Mouse (Mus musculus) liver, embryonic 14.5 days (tissue): Measurements from ENCODE around the gene Cyp2w1. TPM values are rescaled to one million over a fixed set of nuclear protein-coding genes. Genes with fewer than 3 reads are reported as not detected.

Experiments
- ATAC-seq: fragments of 200-750 bp; cut with Nextera tagmentation; 2 replicates; pipeline ENCODE4 v1.8.0; 2017; ENCODE audit warnings: moderate number of reproducible peaks, mild to moderate bottlenecking, moderate library complexity; ENCODE audit not compliant: insufficient read depth
- DNase-seq, 3 experiments: peaks; one replicate each; pipeline ENCODE4 v3.0.0-alpha.2; 2012 to 2013; ENCODE audit warnings: low read depth in 3 of 3, low spot score in 3 of 3
- H3K27ac ChIP-seq: fragments of 300-500 bp; sonication (generic); 2 replicates; pipeline ENCODE4 v1.5.1; 2014; ENCODE audit warnings: moderate library complexity, mild to moderate bottlenecking, control low read depth, inconsistent platforms
- H3K27me3 ChIP-seq: fragments of 300-500 bp; sonication (generic); 2 replicates; pipeline ENCODE4 v1.6.1; 2014; ENCODE audit warnings: mild to moderate bottlenecking, low read length, moderate library complexity; ENCODE audit not compliant: control insufficient read depth, insufficient read depth
- H3K36me3 ChIP-seq: fragments of 300-500 bp; sonication (generic); replicated peaks from 2 replicates; pipeline ENCODE4 v1.6.1; 2014; ENCODE audit warnings: low read depth; ENCODE audit not compliant: control insufficient read depth, insufficient read depth
- H3K4me1 ChIP-seq, 2 experiments: fragments of 200-500 bp in 1 of 2; fragments of 300-500 bp in 1 of 2; sonication (generic) in 1 of 2; replicated peaks; 2 replicates each; pipeline ENCODE4 v1.6.1; 2012 to 2014; ENCODE audit warnings: antibody characterized with exemption in 1 of 2, inconsistent platforms in 1 of 2, low read length in 1 of 2; ENCODE audit not compliant: control insufficient read depth in 2 of 2, insufficient read depth in 2 of 2
- H3K4me2 ChIP-seq: fragments of 300-500 bp; sonication (generic); 2 replicates; pipeline ENCODE4 v1.6.1; 2014; ENCODE audit warnings: low read depth, mild to moderate bottlenecking, control low read depth, moderate library complexity
- H3K4me3 ChIP-seq, 2 experiments: fragments of 200-500 bp in 1 of 2; fragments of 300-500 bp in 1 of 2; sonication (generic) in 1 of 2; 2 replicates each; pipeline ENCODE4 v1.5.1; 2012 to 2014; ENCODE audit warnings: low read depth in 2 of 2, low read length in 2 of 2, mild to moderate bottlenecking in 2 of 2, control low read depth in 1 of 2, inconsistent platforms in 1 of 2, moderate library complexity in 1 of 2; ENCODE audit not compliant: insufficient read depth in 1 of 2
- H3K9ac ChIP-seq: fragments of 300-500 bp; sonication (generic); replicated peaks from 2 replicates; pipeline ENCODE4 v1.6.1; 2014; ENCODE audit warnings: mild to moderate bottlenecking, control low read depth, moderate library complexity
- H3K9me3 ChIP-seq: fragments of 300-500 bp; sonication (generic); 2 replicates; pipeline ENCODE4 v1.6.1; 2016; ENCODE audit warnings: low read length, mixed read lengths; ENCODE audit not compliant: control insufficient read depth
- CTCF ChIP-seq: IDR thresholded peaks from 2 replicates; pipeline ENCODE4 v1.5.1; 2016; ENCODE audit warnings: antibody characterized with exemption, low read depth, control low read depth
- EP300 ChIP-seq: IDR thresholded peaks from 2 replicates; pipeline ENCODE4 v1.6.1; 2016; ENCODE audit warnings: antibody characterized with exemption, low read depth
- WGBS: fragments of 180-500 bp; shearing (Covaris S2); extraction: QIAGEN DNeasy Blood & Tissue Kit; methylation state at CpG from one replicate; pipeline ENCODE4 v1.1.7; 2014; ENCODE audit not compliant: insufficient replicate concordance; 5-methylcytosine and 5-hydroxymethylcytosine counted together
- microRNA counts: library from miRNA; unstranded; fragments of <30 nt; microRNA quantifications from one replicate; lab custom pipeline; 2016
- microRNA-seq: library from miRNA; unstranded; fragments of <30 nt; microRNA quantifications from one replicate; pipeline ENCODE4, GENCODE M21; 2016
- polyA plus RNA-seq, 2 experiments: library from polyadenylated mRNA; depleted of rRNA in 1 of 2; stranded (reverse) in 1 of 2; unstranded in 1 of 2; fragments of >200 nt; fragmentation: Nextera tagmentation in 1 of 2; extraction: Ambion mirVana in 1 of 2; gene quantifications; 2 replicates each; pipeline versions ENCODE4 v1.2.1 to v1.2.3; 2012 to 2014

Cyp2w1 gene
- polyA plus RNA-seq, 2 experiments: 0.03 TPM; not detected in 1

DNA sequence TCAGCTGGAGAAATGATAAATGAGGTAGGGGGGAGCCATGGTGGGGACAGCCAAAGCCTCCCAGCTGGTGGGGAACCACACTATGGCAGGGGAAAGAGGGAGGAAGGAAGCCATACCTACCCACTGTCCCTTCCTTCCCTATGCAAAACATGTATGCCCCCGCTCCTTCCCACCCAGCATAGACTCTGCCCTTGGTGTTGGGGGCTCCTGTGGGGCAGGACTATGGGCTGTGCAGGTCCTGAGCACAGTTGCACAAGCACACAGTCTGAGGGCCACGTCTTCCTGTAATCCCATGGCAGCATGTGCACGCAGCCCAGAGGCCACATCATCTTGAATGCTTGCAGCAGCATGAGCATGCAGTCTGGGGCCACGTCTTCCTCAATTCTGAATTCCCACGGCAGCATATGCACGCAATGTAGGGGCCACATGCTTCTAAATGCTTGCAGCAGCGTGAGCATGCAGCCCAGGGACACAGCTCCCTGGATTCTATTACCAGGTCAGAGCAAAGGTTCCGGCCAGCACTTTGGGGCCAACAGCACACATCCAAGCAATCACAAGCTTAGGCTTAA lies 51.4 kb downstream of the Cyp2w1 start:
- DNase-seq: no peak
- Histone ChIP-seq H3K4me3 (no peak overlapping the region), H3K27me3 (no peaks in the 10 kb centered on the region), H3K9me3 (no peaks in the 10 kb centered on the region), H3K4me2 (no peak overlapping the region), H3K4me1 (peaks cover 5 to 25% of the 10 kb centered on the region in 2 experiments), H3K36me3 (no peaks in the 10 kb centered on the region), H3K27ac (no peak overlapping the region), H3K9ac (no peak overlapping the region)
- 44% methylated on average over 8 of the region's 8 CpGs for WGBS
- no peak for ATAC-seq
- TF ChIP-seq EP300 (no peak), CTCF (no peak)

DNA sequence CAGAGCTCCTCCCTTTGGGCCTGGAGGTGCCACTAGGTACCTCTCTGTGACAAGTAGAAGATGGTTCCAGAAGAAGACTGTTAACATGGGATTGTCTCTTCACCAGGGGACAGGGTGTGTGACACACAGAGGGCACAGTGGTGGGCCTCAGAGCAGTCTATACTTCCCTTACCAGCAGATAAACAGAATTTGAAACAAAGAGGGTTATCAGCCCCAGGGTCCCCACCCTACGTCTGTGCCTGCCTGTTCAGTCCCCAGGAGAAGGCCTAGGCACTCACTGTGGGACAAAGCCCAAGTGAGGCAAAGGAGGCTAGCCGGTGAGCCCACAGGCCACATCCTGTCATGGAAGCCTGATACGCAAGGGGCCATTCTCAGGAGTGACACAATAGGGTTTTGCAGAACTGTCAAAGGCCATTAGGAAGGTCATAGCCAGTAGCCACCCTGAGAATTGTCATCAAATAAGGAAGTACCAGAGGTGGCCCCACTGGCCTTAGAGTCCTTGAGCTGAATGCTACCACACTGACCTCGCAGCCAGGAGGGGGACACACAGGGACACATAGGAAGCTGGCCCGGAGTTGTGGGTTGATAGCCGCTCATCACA lies 52.5 kb downstream of the Cyp2w1 start, which contains the start of gene C130050O18Rik:
TSS of gene C130050O18Rik (plus strand) at position 480 of the 601 bp plus-strand sequence.
- no peak for TF ChIP-seq EP300
- no peak for TF ChIP-seq CTCF
- 17% methylated on average over 6 of the region's 6 CpGs for WGBS
- Histone ChIP-seq H3K36me3 (no peaks in the 10 kb centered on the region), H3K9me3 (no peaks in the 10 kb centered on the region), H3K4me1 (peaks cover 4 to 22% of the 10 kb centered on the region in 2 experiments; a peak in 3 of 4 replicates), H3K4me3 (peak within 1 kb of the TSS in 1 of 2 experiments; percentile 5; a peak in 2 of 4 replicates), H3K9ac (peak within 1 kb of the TSS; percentile 1), H3K4me2 (peak within 1 kb of the TSS; percentile 26), H3K27ac (peak within 1 kb of the TSS; percentile 23), H3K27me3 (no peaks in the 10 kb centered on the region)
- DNase-seq (peak in 1 of 3 experiments; percentile 41), ATAC-seq (peak; percentile 74)

DNA sequence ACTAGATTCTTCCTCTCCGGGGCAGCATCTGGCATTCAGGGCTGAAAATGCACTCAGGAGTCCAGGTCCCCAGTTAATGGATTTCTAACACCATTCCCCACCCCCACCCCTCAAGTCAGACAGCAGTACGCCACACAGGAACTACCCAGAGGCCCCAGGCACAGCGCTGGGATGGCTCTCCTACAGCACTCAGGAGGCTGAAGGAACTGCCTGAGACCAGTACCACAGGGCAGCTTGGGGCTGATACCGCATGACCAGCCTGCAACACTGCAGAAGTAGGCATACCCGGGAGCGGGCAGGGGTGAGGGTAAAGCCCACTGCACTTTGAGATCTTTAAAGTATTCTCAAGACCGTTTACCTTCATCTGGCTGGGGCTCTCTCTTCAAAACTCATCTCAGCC lies 53.1 kb downstream of the Cyp2w1 start:
- Histone ChIP-seq H3K4me2 (peak overlapping the region; percentile 26), H3K4me3 (peak overlapping the region in 1 of 2 experiments; percentile 5; a peak in 1 of 4 replicates), H3K4me1 (peaks cover 4 to 22% of the 10 kb centered on the region in 2 experiments; a peak in 3 of 4 replicates), H3K9ac (peak overlapping the region; percentile 1), H3K9me3 (no peaks in the 10 kb centered on the region), H3K36me3 (no peaks in the 10 kb centered on the region), H3K27me3 (no peaks in the 10 kb centered on the region), H3K27ac (peak overlapping the region; percentile 14; the same call in 1 of the 2 replicates)
- ATAC-seq (no peak), DNase-seq (no peak)
- TF ChIP-seq CTCF (no peak), EP300 (no peak)
- WGBS: 29% methylated on average over 7 of the region's 7 CpGs

DNA sequence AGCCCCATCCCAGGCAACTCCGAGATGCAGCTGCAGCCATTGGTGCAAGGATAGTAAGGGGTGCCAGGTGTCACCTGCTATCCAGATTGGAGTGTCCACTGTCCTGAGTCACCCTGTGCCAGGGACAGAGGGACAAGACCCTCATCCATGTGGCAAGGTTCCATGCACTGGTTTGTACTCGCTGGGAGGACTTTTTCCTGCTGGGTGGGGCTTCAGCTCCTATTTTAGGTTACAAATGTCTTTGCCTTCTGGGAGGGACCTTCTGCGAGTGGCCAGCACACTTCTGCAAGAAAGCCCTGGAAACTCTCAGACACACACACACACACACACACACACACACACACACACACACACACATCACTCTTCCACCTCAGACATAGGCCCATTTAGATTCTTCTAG lies 53.5 kb downstream of the Cyp2w1 start:
- H3K9ac ChIP-seq: no peak overlapping the region
- DNase-seq (no peak), ATAC-seq (no peak)
- H3K27me3 ChIP-seq: no peaks in the 10 kb centered on the region
- WGBS: 44% methylated on average over 3 of the region's 3 CpGs
- peak overlapping the region in 1 of 2 experiments; percentile 5; a peak in 2 of 4 replicates for H3K4me3 ChIP-seq
- no peaks in the 10 kb centered on the region for H3K9me3 ChIP-seq
- peaks cover 4 to 22% of the 10 kb centered on the region in 2 experiments; a peak in 3 of 4 replicates for H3K4me1 ChIP-seq
- peak overlapping the region; percentile 14; the same call in 1 of the 2 replicates for H3K27ac ChIP-seq
- H3K4me2 ChIP-seq: peak overlapping the region; percentile 26
- no peaks in the 10 kb centered on the region for H3K36me3 ChIP-seq
- no peak for TF ChIP-seq CTCF
- TF ChIP-seq EP300: no peak

MicroRNA genes within 50 kb of the gene (microRNA counts, 519-probe panel; counts per million panel counts)
- microRNA mmu-miR-339-3p (lab: Ali Mortazavi, UCI) (69.9 counts per million), microRNA mmu-miR-339-5p (lab: Ali Mortazavi, UCI) (69.9 counts per million)

Small RNA genes within 50 kb of the gene (microRNA-seq; reads per million reads assigned to microRNA genes)
- gene Mir339: 924 reads per million, percentile 72 among the genes with 10 or more reads in this experiment

Other genes with a start within 250 kb of the Cyp2w1 start
- 0.66 and 0.73 TPM in 2 replicates for gene Prkar1b, start 202.6 kb upstream of the Cyp2w1 start, polyA plus RNA-seq (2012; rRNA removed)
- gene Prkar1b, start 202.6 kb upstream of the Cyp2w1 start, polyA plus RNA-seq (2014; fragmentation: Nextera tagmentation; extraction: Ambion mirVana): 0.44 and 1.7 TPM in 2 replicates
- gene Dnaaf5, start 202.4 kb upstream of the Cyp2w1 start, polyA plus RNA-seq (2012; rRNA removed): 6.5 and 8.6 TPM in 2 replicates
- 2.0 and 2.2 TPM in 2 replicates for gene Dnaaf5, start 202.4 kb upstream of the Cyp2w1 start, polyA plus RNA-seq (2014; fragmentation: Nextera tagmentation; extraction: Ambion mirVana)
- gene Sun1, start 152.0 kb upstream of the Cyp2w1 start, polyA plus RNA-seq (2012; rRNA removed): 15.4 and 17.9 TPM in 2 replicates
- 19.9 and 21.2 TPM in 2 replicates for gene Sun1, start 152.0 kb upstream of the Cyp2w1 start, polyA plus RNA-seq (2014; fragmentation: Nextera tagmentation; extraction: Ambion mirVana)
- 48.6 and 56.8 TPM in 2 replicates for gene Get4, start 100.3 kb upstream of the Cyp2w1 start, polyA plus RNA-seq (2012; rRNA removed)
- gene Get4, start 100.3 kb upstream of the Cyp2w1 start, polyA plus RNA-seq (2014; fragmentation: Nextera tagmentation; extraction: Ambion mirVana): 107 and 118 TPM in 2 replicates
- 3.0 and 3.1 TPM in 2 replicates for gene Adap1, start 27.0 kb upstream of the Cyp2w1 start, polyA plus RNA-seq (2012; rRNA removed)
- 2.2 and 2.7 TPM in 2 replicates for gene Adap1, start 27.0 kb upstream of the Cyp2w1 start, polyA plus RNA-seq (2014; fragmentation: Nextera tagmentation; extraction: Ambion mirVana)
- gene Cox19, start 1.2 kb upstream of the Cyp2w1 start, polyA plus RNA-seq (2012; rRNA removed): 22.6 and 23.3 TPM in 2 replicates
- 61.4 and 62.3 TPM in 2 replicates for gene Cox19, start 1.2 kb upstream of the Cyp2w1 start, polyA plus RNA-seq (2014; fragmentation: Nextera tagmentation; extraction: Ambion mirVana)
- gene Gpr146, start 25.1 kb downstream of the Cyp2w1 start, polyA plus RNA-seq (2012; rRNA removed): 14.6 and 14.7 TPM in 2 replicates
- gene Gpr146, start 25.1 kb downstream of the Cyp2w1 start, polyA plus RNA-seq (2014; fragmentation: Nextera tagmentation; extraction: Ambion mirVana): 18.4 and 20.1 TPM in 2 replicates
- gene C130050O18Rik, start 52.7 kb downstream of the Cyp2w1 start, polyA plus RNA-seq (2012; rRNA removed): 0.93 and 1.1 TPM in 2 replicates
- gene C130050O18Rik, start 52.7 kb downstream of the Cyp2w1 start, polyA plus RNA-seq (2014; fragmentation: Nextera tagmentation; extraction: Ambion mirVana): 1.0 and 1.3 TPM in 2 replicates
- gene Gper1, start 70.5 kb downstream of the Cyp2w1 start, polyA plus RNA-seq (2012; rRNA removed): 0.06 and 0.07 TPM in 2 replicates
- gene Gper1, start 70.5 kb downstream of the Cyp2w1 start, polyA plus RNA-seq (2014; fragmentation: Nextera tagmentation; extraction: Ambion mirVana): 0.20 TPM in 1 of 2 replicates, not detected in the other
- gene 3110082I17Rik, start 107.9 kb downstream of the Cyp2w1 start, polyA plus RNA-seq (2012; rRNA removed): 11.1 and 11.2 TPM in 2 replicates
- gene 3110082I17Rik, start 107.9 kb downstream of the Cyp2w1 start, polyA plus RNA-seq (2014; fragmentation: Nextera tagmentation; extraction: Ambion mirVana): 11.6 and 14.1 TPM in 2 replicates
- gene Zfand2a, start 131.9 kb downstream of the Cyp2w1 start, polyA plus RNA-seq (2012; rRNA removed): 3.1 and 3.2 TPM in 2 replicates
- 1.4 TPM in 2 replicates for gene Zfand2a, start 131.9 kb downstream of the Cyp2w1 start, polyA plus RNA-seq (2014; fragmentation: Nextera tagmentation; extraction: Ambion mirVana)
- gene Uncx, start 190.9 kb downstream of the Cyp2w1 start, polyA plus RNA-seq (2012; rRNA removed): 0.05 TPM in 1 of 2 replicates, not detected in the other
- not detected in 2 replicates for gene Uncx, start 190.9 kb downstream of the Cyp2w1 start, polyA plus RNA-seq (2014; fragmentation: Nextera tagmentation; extraction: Ambion mirVana)